Mouse (Mus musculus) stomach, embryonic 14.5 days (tissue): ENCODE data around the gene Cpne4. TPM values are rescaled to one million over a fixed set of nuclear protein-coding genes. Genes with fewer than 3 reads are reported as not detected.

Experiments
- ATAC-seq: fragments of 200-750 bp; cut with Nextera tagmentation; 2 replicates; pipeline ENCODE4 v1.8.0; 2017; ENCODE audit warnings: low read depth, moderate TSS enrichment; ENCODE audit not compliant: insufficient number of reproducible peaks, insufficient read depth, low FRiP score
- H3K27ac ChIP-seq: fragments of 300-500 bp; sonication (generic); 2 replicates; pipeline ENCODE4 v1.5.1; 2014; ENCODE audit warnings: mild to moderate bottlenecking, low read length, moderate library complexity, mixed read lengths
- H3K27me3 ChIP-seq: fragments of 300-500 bp; sonication (generic); 2 replicates; pipeline ENCODE4 v1.6.1; 2014; ENCODE audit warnings: low read length, control low read depth, mixed read lengths; ENCODE audit not compliant: control insufficient read depth, insufficient read depth
- H3K36me3 ChIP-seq: fragments of 300-500 bp; sonication (generic); 2 replicates; pipeline ENCODE4 v1.6.1; 2014; ENCODE audit warnings: mild to moderate bottlenecking, control low read depth, low read length, moderate library complexity, mixed read lengths; ENCODE audit not compliant: control insufficient read depth, insufficient read depth
- H3K4me1 ChIP-seq: fragments of 300-500 bp; sonication (generic); 2 replicates; pipeline ENCODE4 v1.6.1; 2014; ENCODE audit warnings: low read length, control low read depth, mixed read lengths; ENCODE audit not compliant: control insufficient read depth, insufficient read depth
- H3K4me2 ChIP-seq: fragments of 300-500 bp; sonication (generic); replicated peaks from 2 replicates; pipeline ENCODE4 v1.6.1; 2014; ENCODE audit warnings: low read depth, low read length, control low read depth
- H3K4me3 ChIP-seq: fragments of 300-500 bp; sonication (generic); 2 replicates; pipeline ENCODE4 v1.5.1; 2014; ENCODE audit warnings: low read depth, low read length, control low read depth
- H3K9ac ChIP-seq: fragments of 300-500 bp; sonication (generic); replicated peaks from 2 replicates; pipeline ENCODE4 v1.6.1; 2014; ENCODE audit warnings: low read depth, mild to moderate bottlenecking, control low read depth, low read length, moderate library complexity, mixed read lengths
- H3K9me3 ChIP-seq: fragments of 300-500 bp; sonication (generic); 2 replicates; pipeline ENCODE4 v1.6.1; 2016; ENCODE audit warnings: low read depth, low read length, control low read depth; ENCODE audit not compliant: control insufficient read depth
- WGBS: fragments of 180-500 bp; shearing (Covaris S2); extraction: QIAGEN DNeasy Blood & Tissue Kit; methylation state at CpG from one replicate; pipeline ENCODE4 v1.1.7; 2014; 5-methylcytosine and 5-hydroxymethylcytosine counted together
- polyA plus RNA-seq: library from polyadenylated mRNA; unstranded; fragments of >200 nt; fragmentation: Nextera tagmentation; extraction: Ambion mirVana; gene quantifications from 2 replicates; pipeline ENCODE4 v1.2.1, GENCODE M21; 2014

The Cpne4 gene
- polyA plus RNA-seq, 1 experiment from 2014 or later = 0.48 TPM

DNA sequence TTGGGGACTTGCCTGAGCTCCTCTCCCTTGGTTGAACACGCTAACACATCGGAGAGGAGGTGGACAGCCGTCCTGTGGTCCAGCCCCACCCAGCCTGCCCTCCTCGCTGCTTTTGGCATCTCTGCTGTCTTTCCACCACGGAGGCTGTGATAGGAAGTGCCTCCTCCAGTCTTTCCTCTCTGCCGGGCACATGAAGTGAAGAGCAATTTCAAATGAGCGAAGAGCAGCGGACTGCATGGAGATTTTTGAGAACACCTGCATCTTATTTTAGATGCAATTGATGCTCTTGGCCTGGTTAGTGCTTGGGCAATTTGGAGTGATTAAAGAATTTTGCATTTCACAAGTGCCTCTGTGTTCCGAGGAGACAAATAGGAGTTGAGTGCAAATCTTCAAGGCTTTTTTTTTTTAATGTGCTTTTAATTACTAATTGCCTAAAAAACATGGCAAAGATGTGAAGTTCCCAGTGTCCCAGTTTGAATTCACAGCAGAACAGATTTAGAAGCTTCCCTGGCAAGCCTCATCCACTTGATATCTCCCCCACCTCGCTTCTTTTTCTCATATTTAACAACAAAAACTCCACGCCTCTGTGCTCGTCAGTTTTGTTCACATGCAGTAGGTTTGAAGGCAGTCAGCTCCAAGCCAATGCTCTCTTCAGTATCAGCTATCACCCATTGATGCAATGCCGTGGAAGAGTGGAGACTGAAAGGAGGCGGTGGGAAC lies 195.7 kb downstream of the Cpne4 start:
- Histone ChIP-seq H3K4me1 (no peaks in the 10 kb centered on the region), H3K27me3 (no peaks in the 10 kb centered on the region), H3K36me3 (no peaks in the 10 kb centered on the region), H3K9me3 (no peaks in the 10 kb centered on the region), H3K4me2 (no peak overlapping the region), H3K27ac (no peak overlapping the region), H3K9ac (no peak overlapping the region), H3K4me3 (no peak overlapping the region)
- ATAC-seq = no peak
- 81% methylated on average over 14 of the region's 14 CpGs for WGBS

- Histone ChIP-seq H3K36me3 (no peaks in the 10 kb centered on the region), H3K27me3 (no peaks in the 10 kb centered on the region), H3K9me3 (no peaks in the 10 kb centered on the region), H3K4me2 (no peak overlapping the region), H3K4me3 (no peak overlapping the region), H3K27ac (no peak overlapping the region), H3K4me1 (no peaks in the 10 kb centered on the region), H3K9ac (no peak overlapping the region)
- 65% methylated on average over 14 of the region's 14 CpGs for WGBS
- no peak for ATAC-seq
These were observed 208.4 kb downstream of the Cpne4 start for GRCm38 (mm10) chr9:104755519-104755918.

- WGBS = 85% methylated on average over 7 of the region's 7 CpGs
- Histone ChIP-seq H3K9me3 (no peaks in the 10 kb centered on the region), H3K36me3 (no peaks in the 10 kb centered on the region), H3K27ac (no peak overlapping the region), H3K4me2 (no peak overlapping the region), H3K9ac (no peak overlapping the region), H3K4me3 (no peak overlapping the region), H3K27me3 (no peaks in the 10 kb centered on the region), H3K4me1 (no peaks in the 10 kb centered on the region)
- no peak for ATAC-seq
These were observed 212.9 kb downstream of the Cpne4 start for GRCm38 (mm10) chr9:104760031-104760430.

GRCm38 (mm10) chr9:104776198-104776815 lies 229.2 kb downstream of the Cpne4 start:
- WGBS = 90% methylated on average over 7 of the region's 7 CpGs
- H3K4me1 ChIP-seq = no peaks in the 10 kb centered on the region
- no peaks in the 10 kb centered on the region for H3K9me3 ChIP-seq
- H3K9ac ChIP-seq = no peak overlapping the region
- no peaks in the 10 kb centered on the region for H3K36me3 ChIP-seq
- H3K27ac ChIP-seq = no peak overlapping the region
- H3K4me2 ChIP-seq = no peak overlapping the region
- H3K27me3 ChIP-seq = no peaks in the 10 kb centered on the region
- no peak for ATAC-seq
- no peak overlapping the region for H3K4me3 ChIP-seq

GRCm38 (mm10) chr9:104777135-104777534 lies 230.0 kb downstream of the Cpne4 start:
- no peaks in the 10 kb centered on the region for H3K27me3 ChIP-seq
- H3K9ac ChIP-seq = no peak overlapping the region
- no peak overlapping the region for H3K27ac ChIP-seq
- no peaks in the 10 kb centered on the region for H3K36me3 ChIP-seq
- no peak overlapping the region for H3K4me2 ChIP-seq
- no peaks in the 10 kb centered on the region for H3K9me3 ChIP-seq
- ATAC-seq = no peak
- 46% methylated on average over 3 of the region's 3 CpGs for WGBS
- H3K4me1 ChIP-seq = no peaks in the 10 kb centered on the region
- H3K4me3 ChIP-seq = no peak overlapping the region

GRCm38 (mm10) chr9:104777780-104778179 lies 230.7 kb downstream of the Cpne4 start:
- no peak overlapping the region for H3K4me3 ChIP-seq
- WGBS = 83% methylated on average over 5 of the region's 5 CpGs
- no peaks in the 10 kb centered on the region for H3K27me3 ChIP-seq
- no peak overlapping the region for H3K27ac ChIP-seq
- no peak overlapping the region for H3K9ac ChIP-seq
- no peaks in the 10 kb centered on the region for H3K36me3 ChIP-seq
- ATAC-seq = no peak
- no peak overlapping the region for H3K4me2 ChIP-seq
- H3K9me3 ChIP-seq = no peaks in the 10 kb centered on the region
- no peaks in the 10 kb centered on the region for H3K4me1 ChIP-seq

- Histone ChIP-seq H3K4me3 (no peak overlapping the region), H3K4me1 (no peaks in the 10 kb centered on the region), H3K4me2 (no peak overlapping the region), H3K9me3 (no peaks in the 10 kb centered on the region), H3K27ac (no peak overlapping the region), H3K27me3 (no peaks in the 10 kb centered on the region), H3K9ac (no peak overlapping the region), H3K36me3 (no peaks in the 10 kb centered on the region)
- ATAC-seq = no peak
- 28% methylated on average over 2 of the region's 2 CpGs for WGBS
These were observed 249.5 kb downstream of the Cpne4 start for GRCm38 (mm10) chr9:104796601-104797000.

DNA sequence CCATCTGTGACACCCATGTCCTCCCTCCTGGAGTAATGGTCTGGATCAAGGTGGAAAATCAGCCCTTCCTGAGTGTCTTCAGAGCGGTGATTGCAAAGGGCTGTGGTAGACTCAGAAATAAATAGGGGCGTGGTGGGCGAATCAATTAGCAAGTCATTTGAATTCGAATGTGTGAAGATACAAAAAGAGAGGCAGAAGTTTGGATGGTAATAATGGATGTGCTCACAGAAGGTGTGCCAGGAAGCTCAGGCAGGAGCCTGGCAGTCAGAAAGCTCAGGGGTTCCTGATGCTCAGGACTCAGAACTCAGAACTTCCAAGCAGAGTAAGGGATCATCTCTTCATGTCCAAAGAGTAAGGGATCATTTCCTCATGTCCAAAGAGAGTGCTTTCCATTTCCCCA lies 257.7 kb downstream of the Cpne4 start:
- H3K4me1 ChIP-seq = no peaks in the 10 kb centered on the region
- WGBS = 76% methylated on average over 4 of the region's 4 CpGs
- H3K9me3 ChIP-seq = no peaks in the 10 kb centered on the region
- no peak overlapping the region for H3K4me3 ChIP-seq
- H3K9ac ChIP-seq = no peak overlapping the region
- no peak for ATAC-seq
- H3K36me3 ChIP-seq = no peaks in the 10 kb centered on the region
- H3K27ac ChIP-seq = no peak overlapping the region
- no peak overlapping the region for H3K4me2 ChIP-seq
- H3K27me3 ChIP-seq = no peaks in the 10 kb centered on the region

DNA sequence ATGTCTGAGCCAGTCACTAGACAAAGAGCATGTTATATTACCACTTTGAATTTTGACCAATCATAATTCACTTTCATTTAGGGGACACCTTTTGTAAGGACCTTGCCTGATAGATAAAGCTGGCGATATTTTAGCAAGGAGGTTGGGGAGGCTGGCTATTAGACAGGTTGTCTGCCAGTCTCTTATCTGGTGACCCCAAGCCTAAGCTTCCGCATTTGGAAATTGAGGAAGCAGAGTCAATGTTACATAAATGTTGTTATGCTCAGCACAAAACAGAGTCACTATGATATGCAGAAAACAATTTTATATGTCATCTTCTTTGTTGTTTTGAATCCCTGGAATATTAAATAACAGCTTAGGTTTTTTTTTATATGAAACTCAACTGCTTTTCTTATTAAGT lies 267.6 kb downstream of the Cpne4 start:
- no peak overlapping the region for H3K4me2 ChIP-seq
- H3K4me1 ChIP-seq = no peaks in the 10 kb centered on the region
- H3K27me3 ChIP-seq = no peaks in the 10 kb centered on the region
- 82% methylated on average over 2 of the region's 2 CpGs for WGBS
- no peak overlapping the region for H3K9ac ChIP-seq
- H3K27ac ChIP-seq = no peak overlapping the region
- no peaks in the 10 kb centered on the region for H3K36me3 ChIP-seq
- H3K9me3 ChIP-seq = no peaks in the 10 kb centered on the region
- no peak for ATAC-seq
- H3K4me3 ChIP-seq = no peak overlapping the region
